Mouse (Mus musculus): ENCODE results near the gene Cyp2j7.
"Not testable (repeated sequence)": the region's sequence is repeated elsewhere in the genome, so short reads cannot be mapped to it uniquely, and the experiment has no call there.

Gene Cyp2j7

GRCm38 (mm10) chr4:96236559-96236958 lies at the start of gene Cyp2j7:
Cyp2j7 (minus strand) TSS chr4:96236659.
- ATAC-seq (ENCODE audit: low TSS enrichment): no peak

GRCm38 (mm10) chr4:96276896-96277295 lies 40.4 kb upstream of the Cyp2j7 start:
- ATAC-seq (ENCODE audit: low TSS enrichment): not testable (repeated sequence)

- peak; percentile 97 for ATAC-seq (ENCODE audit: low TSS enrichment)
Observed at GRCm38 (mm10) chr4:96273907-96274306, 37.4 kb upstream of the Cyp2j7 start.

GRCm38 (mm10) chr4:96196701-96197100 lies 39.8 kb downstream of the Cyp2j7 start:
- no peak for ATAC-seq (ENCODE audit: low TSS enrichment)

- not testable (repeated sequence) for ATAC-seq (ENCODE audit: low TSS enrichment)
Observed at GRCm38 (mm10) chr4:96189321-96189720, 47.1 kb downstream of the Cyp2j7 start.

- ATAC-seq (ENCODE audit: low TSS enrichment): not testable (repeated sequence)
Observed at GRCm38 (mm10) chr4:96188671-96189070, 47.8 kb downstream of the Cyp2j7 start.

GRCm38 (mm10) chr4:96188146-96188545 lies 48.3 kb downstream of the Cyp2j7 start:
- ATAC-seq (ENCODE audit: low TSS enrichment): not testable (repeated sequence)

GRCm38 (mm10) chr4:96184716-96185115 lies 51.7 kb downstream of the Cyp2j7 start:
- ATAC-seq (ENCODE audit: low TSS enrichment): not testable (repeated sequence)

GRCm38 (mm10) chr4:96162839-96163238 lies 73.6 kb downstream of the Cyp2j7 start:
- no peak for ATAC-seq (ENCODE audit: low TSS enrichment)

- ATAC-seq (ENCODE audit: low TSS enrichment): no peak
Observed at GRCm38 (mm10) chr4:96161575-96161974, 74.9 kb downstream of the Cyp2j7 start.
